Mouse (Mus musculus) left cerebral cortex, postnatal 10 days (tissue): ENCODE results near the gene Atrn. TPM values are rescaled to one million over a fixed set of nuclear protein-coding genes. Genes with fewer than 3 reads are reported as not detected.
A peak's percentile ranks its signal among the peaks of the same experiment; 100 is the strongest.
"Not testable (repeated sequence)": the region's sequence is repeated elsewhere in the genome, so short reads cannot be mapped to it uniquely, and the experiment has no call there.

Source experiments
- DNase-seq, 2 experiments: peaks; one replicate each; pipeline ENCODE4 v3.0.0; 2021 to 2022; ENCODE audit warnings: low spot score in 2 of 2, mixed read lengths in 1 of 2; ENCODE audit errors: extremely low spot score in 1 of 2
- intact Hi-C: fragments of 180-260 bp; cut with DNase I; formaldehyde crosslinking; loops from one replicate; pipeline ENCODE4 v1.15.1; 2025
- total RNA-seq, 2 experiments: library from RNA; stranded (reverse); gene quantifications; 2 replicates each; pipeline ENCODE4 v1.2.3; 2021

Atrn gene
- total RNA-seq, 2 experiments from 2014 or later: 117 to 120 TPM

DNA sequence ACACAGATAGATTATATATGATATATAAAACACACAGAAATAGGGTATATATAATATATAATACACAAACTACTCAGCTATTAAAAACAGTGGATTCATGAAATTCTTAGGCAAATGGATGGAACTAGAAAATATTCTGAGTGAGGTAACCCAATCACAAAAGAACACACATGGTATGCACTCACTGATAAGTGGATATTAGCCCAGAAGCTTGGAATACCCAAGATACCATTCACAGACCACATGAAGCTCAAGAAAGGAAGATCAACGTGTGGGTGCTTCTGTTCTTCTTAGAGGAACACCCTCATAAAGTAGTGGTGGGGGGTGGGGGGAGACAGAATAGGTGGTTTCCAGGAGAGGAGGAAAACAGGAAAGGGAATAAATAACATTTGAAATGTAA, 125.1 kb downstream of the Atrn start:
- DNase-seq, intact Hi-C loops: not testable (repeated sequence)

DNA sequence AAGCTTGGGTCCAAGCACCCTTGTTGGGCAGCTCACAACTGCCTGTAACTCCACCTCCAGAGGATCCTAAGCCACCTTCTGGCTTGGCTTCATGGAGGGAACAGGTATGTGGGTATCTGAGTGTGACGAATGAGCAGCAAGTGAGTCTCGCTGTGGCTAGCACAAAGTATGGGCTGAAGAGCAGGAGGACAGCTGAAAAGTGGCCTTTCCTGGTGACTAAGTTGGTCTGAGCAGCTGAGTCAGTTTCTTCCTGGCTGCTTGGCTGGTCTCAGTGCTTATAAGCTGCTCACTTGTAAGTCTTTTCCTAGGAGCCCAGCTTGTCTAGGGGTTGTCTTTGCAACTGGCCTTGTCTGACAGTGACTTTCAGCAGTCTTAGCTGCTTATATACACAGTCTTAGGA, 130.0 kb downstream of the Atrn start:
- no peak for DNase-seq
- intact Hi-C loops: no loop called here

DNA sequence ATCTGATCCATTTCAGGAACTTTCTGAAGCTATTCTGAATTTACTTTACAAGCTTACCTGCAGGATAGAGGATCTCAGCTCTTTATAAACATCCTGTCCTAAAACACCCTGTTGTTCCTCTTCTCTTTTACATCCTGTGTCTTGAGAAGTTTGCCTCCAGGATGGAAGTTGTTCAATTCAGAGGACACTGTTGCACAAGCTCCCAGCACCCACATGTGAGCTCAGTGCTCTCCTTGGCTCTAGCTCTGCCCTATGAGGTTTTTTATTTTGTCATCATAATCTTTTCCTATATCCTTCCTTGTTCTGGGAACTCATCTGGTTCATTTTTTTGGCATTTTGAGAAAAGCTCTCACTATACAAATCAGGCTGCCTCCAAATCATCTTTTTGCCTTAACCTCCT, 130.5 kb downstream of the Atrn start:
- no peak for DNase-seq
- intact Hi-C loops: no loop called here

DNA sequence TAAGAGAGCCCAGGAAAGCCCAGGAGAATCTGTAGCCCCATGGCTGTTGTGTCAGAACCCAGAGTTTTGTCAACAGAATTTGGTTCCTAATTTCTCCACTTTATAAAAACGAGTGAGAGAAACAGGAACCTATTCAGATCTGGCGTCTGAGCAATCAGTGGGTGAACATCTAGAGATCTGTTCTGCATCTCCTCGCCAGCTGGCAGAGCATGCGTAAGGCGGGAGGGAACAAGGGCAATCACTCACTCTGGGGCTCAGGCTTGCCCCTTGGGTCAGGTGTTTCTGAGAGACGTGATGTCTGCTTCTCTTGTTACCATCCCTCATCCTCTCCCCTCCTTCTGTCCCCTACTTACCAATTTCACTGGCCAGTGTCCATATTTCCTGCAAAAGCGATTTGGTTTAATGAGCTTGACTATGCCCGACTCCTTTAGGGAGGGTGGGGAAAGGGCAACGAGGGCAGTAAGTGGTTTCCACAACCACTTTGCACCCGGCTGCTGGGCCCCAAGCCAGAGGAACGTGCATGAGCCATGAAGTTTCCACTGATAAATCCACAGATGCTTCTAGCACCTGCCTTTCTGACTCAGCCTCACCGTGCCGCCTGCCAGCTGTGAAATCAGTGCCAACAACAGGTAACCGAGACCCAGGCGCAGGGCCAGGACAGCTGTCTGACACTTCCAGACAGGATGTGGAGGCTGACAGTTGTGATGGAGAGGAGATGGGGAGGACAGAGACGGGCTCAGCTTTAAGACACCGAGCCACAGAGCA, 131.1 kb downstream of the Atrn start:
- intact Hi-C loops: no loop called here
- peak in 1 of 2 experiments; percentile 41 for DNase-seq

DNA sequence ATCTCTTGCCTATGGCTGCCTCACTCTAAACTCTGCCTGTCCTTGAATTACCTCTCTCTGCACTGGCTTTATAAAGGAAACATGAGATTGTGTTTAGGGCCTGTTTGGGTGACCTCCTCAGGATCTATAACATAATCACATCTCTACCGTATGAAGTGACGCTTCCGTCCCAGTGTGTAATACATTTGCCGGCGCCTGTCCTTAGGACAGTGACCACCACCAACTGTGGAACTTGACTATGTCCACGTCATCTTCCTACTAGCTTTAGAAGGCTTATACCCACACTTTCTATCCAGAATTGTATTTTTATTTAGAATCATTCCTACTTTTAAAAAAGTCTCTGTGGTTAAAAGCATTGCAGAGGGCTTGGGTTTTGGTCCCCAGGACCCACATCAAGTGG, 131.9 kb downstream of the Atrn start:
- intact Hi-C loops: no loop called here
- DNase-seq: no peak

DNA sequence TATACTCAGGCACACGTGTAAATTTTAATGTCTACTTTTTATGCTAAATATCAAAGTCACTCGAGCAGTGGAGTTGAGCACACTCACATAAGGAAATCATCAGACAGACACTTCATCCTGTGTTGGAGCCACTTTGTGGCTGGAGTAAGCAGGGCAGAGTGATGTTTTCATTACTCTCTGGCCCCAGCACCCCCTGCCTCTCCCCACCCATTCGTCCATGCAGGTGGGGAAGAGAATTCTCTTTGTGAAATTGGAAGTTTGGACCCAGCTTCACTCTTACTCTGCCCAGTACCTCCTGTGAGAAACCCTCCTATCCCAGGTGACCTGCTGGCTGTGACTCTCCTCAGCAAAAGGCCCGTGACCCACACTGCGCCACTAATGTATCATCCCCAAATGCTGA, 132.4 kb downstream of the Atrn start:
- intact Hi-C loops: no loop called here
- no peak for DNase-seq

DNA sequence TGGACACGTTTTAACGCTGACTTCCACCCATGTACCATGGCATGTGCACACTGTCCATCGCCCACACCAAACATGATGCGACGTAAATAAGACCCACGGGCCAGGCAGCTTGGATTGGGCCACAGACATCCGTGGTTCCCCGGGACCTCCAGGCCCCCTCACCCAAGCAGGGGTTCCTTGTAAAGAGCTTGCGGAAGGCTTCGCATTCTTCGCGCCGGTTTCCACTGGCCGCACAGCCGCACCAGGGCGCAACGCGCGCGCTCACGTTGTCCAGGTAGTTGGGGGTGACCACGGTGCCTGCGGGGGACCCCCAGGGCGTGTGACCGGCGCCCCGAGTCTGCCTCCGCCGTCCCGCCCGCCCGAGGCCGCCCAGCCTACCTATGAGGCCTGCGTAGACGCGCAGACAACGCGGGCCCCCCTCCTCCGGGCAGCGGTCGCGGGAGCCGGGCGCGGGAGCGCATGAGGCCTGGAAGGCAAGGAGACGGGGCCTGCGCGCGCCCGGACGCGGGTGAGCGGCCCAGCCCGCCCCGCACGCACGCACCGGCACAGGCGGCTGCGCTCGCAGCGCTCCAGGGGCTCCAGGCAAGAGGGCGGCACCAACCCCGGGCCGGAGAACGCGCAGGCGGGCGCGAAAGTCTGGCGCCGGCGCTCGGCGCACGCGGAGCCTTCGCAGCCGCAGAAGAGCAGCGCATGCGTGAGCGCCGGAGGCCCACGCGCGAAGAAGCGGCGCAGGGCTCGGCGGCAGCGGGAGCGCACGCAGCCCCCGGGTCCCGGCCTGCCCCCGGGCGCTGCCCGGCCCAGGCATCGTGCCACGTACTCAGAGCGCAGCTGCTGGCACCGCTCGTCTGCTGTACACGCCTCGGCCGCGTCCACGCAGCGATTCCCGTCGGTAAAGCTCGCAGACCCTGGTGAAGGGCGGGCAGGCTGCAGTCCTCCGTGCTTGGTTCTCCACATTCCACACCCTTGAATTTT, 134.8 kb downstream of the Atrn start:
- peak; percentile 58 to 80 for DNase-seq
- intact Hi-C loops: no loop called here

DNA sequence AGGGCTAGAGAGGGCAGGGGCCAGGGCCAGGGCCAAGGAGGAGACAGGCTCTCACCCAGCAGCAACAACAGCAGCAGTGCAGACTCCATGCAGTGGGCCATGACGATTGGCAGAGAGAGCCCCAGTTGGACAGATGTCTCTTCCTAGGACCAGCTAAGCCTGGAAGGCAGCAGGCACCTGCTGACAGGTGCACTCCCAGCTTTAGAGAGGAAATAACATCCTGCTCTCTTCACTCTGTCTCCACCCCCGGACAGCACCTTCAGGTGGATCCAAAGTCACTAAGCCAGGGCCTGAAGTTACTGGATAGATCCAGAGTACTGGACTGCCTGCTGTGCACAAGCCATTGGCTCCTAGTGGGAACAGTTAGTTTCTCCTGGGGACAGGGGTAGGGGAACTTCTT, 136.7 kb downstream of the Atrn start, which contains the start of gene Gfra4:
Gene Gfra4 (minus strand): TSS at position 101 of the 400 bp plus-strand sequence.
- intact Hi-C loops: no loop called here

DNA sequence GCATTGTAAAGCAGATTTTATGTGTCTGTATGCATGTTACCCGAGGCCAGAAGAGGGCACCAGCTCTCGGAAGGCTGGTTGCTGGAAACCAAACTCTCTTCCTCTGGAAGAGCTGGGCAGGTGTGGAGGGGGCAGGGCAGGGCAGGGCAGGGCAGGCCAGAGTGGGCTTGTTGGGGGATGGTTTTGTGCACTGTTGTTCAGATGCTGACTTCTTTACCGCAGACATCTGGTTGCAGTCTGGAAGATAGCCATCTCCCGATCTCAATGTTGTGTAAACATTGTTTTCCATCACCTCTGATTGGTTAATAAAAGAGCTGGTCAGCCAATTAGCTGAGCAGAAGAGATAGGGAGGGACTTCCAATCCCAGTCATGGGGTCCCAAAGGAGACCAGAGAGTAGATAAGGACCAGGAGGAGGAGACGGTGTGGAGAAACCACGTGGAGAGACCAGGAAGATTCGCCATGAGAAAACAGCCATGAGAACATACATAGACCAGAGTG, 138.1 kb downstream of the Atrn start:
- intact Hi-C loops: no loop called here
- no peak for DNase-seq

More for the DNA sequence above, 136.7 kb downstream of the Atrn start, which contains the start of gene Gfra4:
- no peak for DNase-seq

DNA sequence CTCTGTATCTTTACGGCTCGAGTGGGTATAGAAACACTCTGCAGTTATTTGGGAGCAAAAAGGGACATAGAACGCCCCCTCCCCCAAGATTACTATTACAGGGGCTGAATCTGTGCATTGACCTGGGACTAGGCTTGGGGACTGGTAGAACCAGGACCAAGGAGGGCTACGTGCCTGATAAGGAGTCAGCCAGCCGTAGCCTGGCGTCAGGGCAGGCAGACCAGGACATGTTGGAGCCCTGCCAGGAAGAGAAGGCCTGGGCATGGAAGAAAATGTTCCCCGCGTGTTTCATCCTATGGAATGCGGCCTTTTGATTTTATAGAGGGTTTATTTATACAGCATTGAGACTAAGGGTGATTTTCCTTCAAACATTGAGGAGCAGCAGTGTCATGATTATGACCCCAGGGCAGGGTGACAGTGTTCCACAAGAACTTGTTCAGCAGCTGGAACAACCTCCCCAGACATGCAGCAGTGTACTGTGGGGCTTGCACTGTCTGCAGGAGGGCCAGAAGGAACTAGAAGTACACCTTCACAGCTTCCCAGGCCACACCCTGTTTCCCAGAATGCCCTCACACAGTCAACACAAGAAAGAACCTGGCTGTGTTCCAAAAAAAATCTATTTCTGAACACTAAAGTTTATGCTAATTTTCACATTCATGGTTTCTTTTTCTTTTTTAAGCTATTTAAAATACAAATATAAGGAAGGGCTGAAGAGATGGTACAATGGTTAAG, 138.9 kb downstream of the Atrn start:
- no peak for DNase-seq
- intact Hi-C loops: no loop called here

DNA sequence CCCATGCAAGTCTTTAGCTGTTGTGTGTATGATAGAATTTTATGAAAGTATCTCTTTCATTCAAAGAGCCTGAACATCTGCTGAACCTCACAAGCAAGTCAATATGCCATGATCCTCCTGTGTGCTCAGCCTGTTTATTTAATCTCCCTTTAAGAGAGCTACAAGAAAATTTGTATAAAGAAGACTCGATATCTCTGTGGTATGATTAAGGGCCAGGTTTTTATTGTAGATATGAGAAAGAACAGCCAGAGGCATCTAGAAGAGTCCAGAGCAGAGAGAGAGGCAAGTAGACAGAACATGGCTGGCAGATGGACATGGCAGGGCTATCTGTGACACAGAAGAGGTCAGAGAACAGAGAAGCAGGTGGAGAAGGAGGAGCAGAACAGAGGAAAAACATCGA, 139.7 kb downstream of the Atrn start:
- intact Hi-C loops: no loop called here
- no peak for DNase-seq

DNA sequence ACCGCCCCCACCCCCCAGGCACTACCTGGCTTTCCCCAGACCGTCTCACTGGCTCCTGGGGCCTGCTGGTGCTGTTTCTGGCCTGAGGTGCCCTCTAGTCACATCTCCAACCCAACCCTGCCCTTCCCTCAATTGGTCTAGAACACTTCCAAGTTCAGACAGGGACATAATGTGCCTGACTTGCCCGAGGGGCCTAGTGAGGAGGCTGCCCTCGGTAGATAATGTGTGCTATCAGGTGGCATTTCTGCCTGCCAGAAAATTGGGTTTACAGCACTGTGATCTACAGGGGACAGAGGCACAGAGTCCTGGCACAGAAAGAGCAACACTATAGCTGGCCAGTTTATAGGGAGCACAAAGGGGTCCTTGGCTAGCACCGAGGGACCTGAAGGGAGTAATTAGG, 145.7 kb downstream of the Atrn start:
- intact Hi-C loops: loop anchor here (10.0 kb wide), 1 partner anchor 363 kb away; no protein-coding TSS in a partner anchor
- no peak for DNase-seq

DNA sequence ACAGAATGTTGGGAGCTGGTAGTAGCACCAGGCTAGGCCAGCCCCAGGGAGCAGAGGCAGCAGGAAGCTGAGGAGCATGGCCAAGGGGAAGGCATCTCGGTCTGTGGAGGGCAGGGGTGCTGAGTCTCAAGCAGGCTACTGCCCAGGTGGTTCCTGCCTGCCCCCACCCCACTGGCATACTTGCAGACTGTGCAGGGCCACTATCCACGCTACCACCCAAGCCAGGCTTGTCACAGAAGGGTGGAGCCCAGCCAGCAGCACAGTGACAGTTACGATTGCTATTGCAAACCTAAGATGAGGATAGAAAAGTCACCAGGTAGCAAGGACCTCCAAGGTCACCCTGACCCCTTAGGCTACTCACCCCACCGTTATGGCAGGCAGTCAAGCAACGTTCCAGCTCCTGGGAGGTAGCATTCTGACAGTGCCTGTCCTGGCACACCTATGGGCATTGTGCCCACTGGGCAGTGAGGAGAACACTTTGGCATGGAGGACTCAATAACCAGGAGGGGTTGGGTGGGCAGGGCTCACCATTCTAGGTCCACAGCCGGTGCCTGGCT, 146.6 kb downstream of the Atrn start:
- intact Hi-C loops: loop anchor here (10.0 kb wide), 1 partner anchor 362 kb away; no protein-coding TSS in a partner anchor

DNA sequence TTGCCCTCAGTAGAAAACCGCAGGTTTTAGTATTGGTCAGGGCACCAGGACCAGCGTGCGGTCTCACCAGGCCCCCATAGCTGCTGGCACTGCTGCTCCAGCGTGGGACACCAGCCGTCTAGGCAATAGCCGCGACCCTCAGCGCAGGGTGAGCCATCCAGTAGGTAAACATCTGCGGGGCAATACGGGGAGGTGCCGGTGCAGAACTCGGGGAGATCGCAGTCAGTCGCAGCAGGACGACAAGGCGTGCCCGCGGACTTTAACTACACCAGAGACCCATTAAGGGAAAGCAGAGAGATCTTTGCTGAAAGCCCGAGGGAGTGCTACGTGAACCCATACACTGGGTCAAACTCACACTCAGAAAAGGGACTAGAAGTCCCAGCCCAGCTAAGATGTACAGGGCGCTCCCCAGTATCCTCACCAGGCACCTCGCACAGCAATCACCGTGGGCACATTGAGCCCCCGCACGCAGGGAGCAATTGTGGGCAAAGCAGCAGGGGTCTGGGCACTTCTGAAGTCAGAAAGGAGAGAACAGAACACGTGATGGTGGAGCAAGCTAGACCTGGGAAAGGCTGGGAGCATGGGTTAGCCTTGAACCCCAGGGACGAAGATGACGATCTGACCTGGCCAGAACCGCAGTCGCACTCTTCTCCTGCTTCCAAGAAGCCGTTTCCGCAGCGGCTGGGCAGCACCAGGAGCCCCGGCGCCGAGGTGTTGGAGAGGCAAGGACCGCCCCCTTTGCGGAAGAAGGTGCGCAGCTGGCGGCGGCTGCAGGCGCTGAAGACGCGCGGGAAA, 147.8 kb downstream of the Atrn start:
- intact Hi-C loops: loop anchor here (10.0 kb wide), 1 partner anchor 361 kb away; no protein-coding TSS in a partner anchor
- DNase-seq: no peak

More for the DNA sequence above, 146.6 kb downstream of the Atrn start:
- DNase-seq: no peak

DNA sequence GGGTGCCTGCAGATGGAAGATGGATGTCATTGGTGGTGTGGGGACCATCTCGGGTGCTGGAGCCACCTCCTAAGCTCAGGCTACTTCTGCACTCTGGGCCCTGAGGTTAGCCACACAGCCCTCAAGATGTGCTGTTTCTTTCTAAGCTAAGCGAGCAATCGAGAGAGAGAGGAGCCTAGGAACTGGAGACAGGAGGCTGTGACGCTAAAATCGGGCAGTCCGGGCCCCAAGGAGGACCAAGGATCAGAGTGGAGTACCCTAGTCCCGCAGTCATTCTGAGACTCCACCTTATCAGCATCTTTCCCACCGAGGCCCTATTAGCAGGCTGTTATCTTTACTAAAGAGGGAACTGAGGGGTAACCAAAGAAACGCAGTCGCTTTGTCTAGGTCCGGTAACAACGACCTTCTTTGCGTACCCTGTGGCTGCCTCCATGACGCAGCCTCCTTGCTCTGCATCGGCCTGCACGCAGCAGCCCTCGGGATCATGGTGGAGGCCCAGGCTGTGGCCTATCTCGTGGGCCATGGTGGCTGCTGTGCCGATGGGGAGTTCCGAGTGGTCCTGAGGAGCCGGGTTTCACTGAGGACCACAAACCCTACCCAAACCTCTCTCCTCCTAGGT, 148.5 kb downstream of the Atrn start:
- intact Hi-C loops: loop anchor here (10.0 kb wide), 1 partner anchor 360 kb away; no protein-coding TSS in a partner anchor
- no peak for DNase-seq

DNA sequence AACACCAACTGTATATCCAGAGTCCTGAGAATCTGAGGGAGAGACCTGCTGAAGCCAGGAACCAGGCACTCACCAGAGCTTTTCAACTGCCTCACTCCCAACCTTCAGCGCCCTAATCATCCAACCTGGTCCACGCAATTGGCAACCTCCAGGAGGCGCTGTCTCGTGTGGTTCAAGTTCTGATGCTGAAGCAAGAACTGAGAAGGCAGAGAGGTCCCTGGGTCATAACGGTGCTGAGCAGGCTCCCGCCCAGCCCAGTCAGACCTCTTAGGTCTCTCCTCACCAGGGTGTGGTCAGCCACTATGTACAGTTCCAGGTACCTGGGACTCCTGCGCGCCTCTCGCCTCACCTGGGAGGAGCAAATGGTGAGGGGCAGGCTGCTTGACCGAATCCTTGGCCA, 149.3 kb downstream of the Atrn start:
- intact Hi-C loops: loop anchor here (10.0 kb wide), 1 partner anchor 359 kb away; no protein-coding TSS in a partner anchor
- peak in 1 of 2 experiments; percentile 72 for DNase-seq

DNA sequence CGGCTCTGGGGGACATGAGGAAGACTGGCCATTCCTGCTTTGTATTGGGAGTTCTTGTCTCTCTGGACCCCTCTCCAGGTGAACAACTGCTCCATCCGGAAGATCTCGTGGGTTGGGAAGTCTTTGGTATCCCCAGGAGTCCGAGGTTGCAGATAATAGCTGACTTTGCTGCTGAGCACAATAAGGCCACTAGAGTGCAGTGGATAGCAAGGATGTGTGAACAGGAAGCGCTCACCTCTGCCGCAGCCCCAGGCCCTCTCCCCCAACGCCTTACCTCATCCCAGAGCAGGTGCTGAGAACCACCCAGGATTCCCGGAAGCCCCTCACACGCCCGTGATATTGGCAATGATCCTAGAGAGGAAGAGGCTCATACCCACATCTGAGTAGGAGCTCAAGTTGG, 149.9 kb downstream of the Atrn start:
- peak in 1 of 2 experiments; percentile 41 for DNase-seq
- intact Hi-C loops: loop anchor here (10.0 kb wide), 1 partner anchor 359 kb away; no protein-coding TSS in a partner anchor
